Comparison of ENCODE assay signal across 24 mouse cellular contexts in genomic region chr11:6785471-6785870, GRCm38 (mm10). TPM values are rescaled to one million over a fixed set of nuclear protein-coding genes. Genes with fewer than 3 reads are reported as not detected.
"Had no signal": no experiment of that assay in that cellular context is flagged by ENCODE, and none has a peak within 500 bp of the region (broad histone marks: within the 10 kb centered on the region; RNA-seq: fewer than 3 reads in every experiment).

No protein-coding gene starts in this region.

- H3K4me2 ChIP-seq: neural tube, embryonic 15.5 days; stomach, embryonic 15.5 days had no signal

- H3K9me3 ChIP-seq: neural tube, embryonic 15.5 days; stomach, embryonic 15.5 days had no signal

- H3K4me3 ChIP-seq: neural tube, embryonic 15.5 days; stomach, embryonic 15.5 days had no signal

- DNase-seq: retina, postnatal 1 day; right cerebral cortex, adult 18-20 months; right cerebral cortex, postnatal 14 days; right cerebral cortex, postnatal 25 days; right cerebral cortex, postnatal 4 days; spleen, adult 18-20 months; thymus, adult 18-20 months; thymus, adult 2 months; thymus, postnatal 14 days; thymus, postnatal 25 days; thymus, postnatal 36 days; thymus, postnatal 4 days had no signal

- H3K9ac ChIP-seq: neural tube, embryonic 15.5 days; stomach, embryonic 15.5 days had no signal

- H3K27me3 ChIP-seq: neural tube, embryonic 15.5 days; stomach, embryonic 15.5 days had no signal

- H3K27ac ChIP-seq: neural tube, embryonic 15.5 days; stomach, embryonic 15.5 days; stomach, postnatal 0 days had no signal

- H3K4me1 ChIP-seq: neural tube, embryonic 15.5 days; stomach, embryonic 15.5 days had no signal

- H3K36me3 ChIP-seq: neural tube, embryonic 15.5 days; stomach, embryonic 15.5 days had no signal

RNA-seq across cellular contexts. Expression of gene Gm11983, which starts 52.0 kb away (rescaled TPM):
- total RNA-seq: neutrophil, adult 5-6 weeks had no signal
- polyA plus RNA-seq: neural tube, embryonic 14.5 days; neural tube, embryonic 15.5 days; small intestine, adult 2 months; spleen, adult 2 months; stomach, embryonic 14.5 days; stomach, embryonic 15.5 days; stomach, embryonic 16.5 days; stomach, postnatal 0 days; testis, adult 2 months; thymus, adult 2 months; thymus, postnatal 0 days; urinary bladder, adult 2 months had no signal
